Mouse (Mus musculus) liver, postnatal 0 days (tissue): Measurements from ENCODE around the gene Naxe.

Experiments used
- CTCF ChIP-seq: sonication (generic); IDR thresholded peaks from 2 replicates; pipeline ENCODE4 v1.5.1; 2016; ENCODE audit warnings: antibody characterized with exemption, low read depth
- EP300 ChIP-seq: IDR thresholded peaks from 2 replicates; pipeline ENCODE4 v1.6.1; 2016; ENCODE audit warnings: antibody characterized with exemption, low read depth, mild to moderate bottlenecking

DNA sequence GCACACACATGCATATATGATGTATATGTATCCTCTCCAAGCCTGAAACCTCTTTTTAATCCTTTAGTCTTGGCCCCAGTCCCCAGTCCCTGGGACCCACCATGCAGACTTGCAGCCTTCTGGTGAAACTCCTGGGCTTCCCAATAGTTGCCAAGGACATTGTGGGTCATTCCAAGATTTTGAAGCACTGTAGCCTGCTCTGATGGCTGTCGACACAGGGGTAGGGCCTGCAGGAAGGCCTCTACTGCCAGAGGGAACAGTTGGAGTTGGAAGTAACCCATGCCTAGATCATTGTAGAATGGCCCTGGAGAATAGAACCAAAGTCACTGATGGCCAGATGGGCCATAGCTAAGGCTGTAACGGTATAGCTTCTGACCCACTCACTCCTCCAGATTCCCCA, 16.1 kb upstream of the Naxe start:
- TF ChIP-seq CTCF (no peak), EP300 (no peak)
